Mouse (Mus musculus): Measurements from ENCODE around the gene Mitf. TPM values are rescaled to one million over a fixed set of nuclear protein-coding genes. Genes with fewer than 3 reads are reported as not detected.

Mitf gene
- total RNA-seq (2021): 10 to 100 TPM; 12.8 to 14.6 TPM
- long read RNA-seq, experiment 1: 0 reads
- long read RNA-seq, experiment 2, partial matches to known transcripts: 0 of 2 reads
- long read RNA-seq, experiment 2, other reads (novel, unspliced or antisense): 1 of 2 reads

DNA sequence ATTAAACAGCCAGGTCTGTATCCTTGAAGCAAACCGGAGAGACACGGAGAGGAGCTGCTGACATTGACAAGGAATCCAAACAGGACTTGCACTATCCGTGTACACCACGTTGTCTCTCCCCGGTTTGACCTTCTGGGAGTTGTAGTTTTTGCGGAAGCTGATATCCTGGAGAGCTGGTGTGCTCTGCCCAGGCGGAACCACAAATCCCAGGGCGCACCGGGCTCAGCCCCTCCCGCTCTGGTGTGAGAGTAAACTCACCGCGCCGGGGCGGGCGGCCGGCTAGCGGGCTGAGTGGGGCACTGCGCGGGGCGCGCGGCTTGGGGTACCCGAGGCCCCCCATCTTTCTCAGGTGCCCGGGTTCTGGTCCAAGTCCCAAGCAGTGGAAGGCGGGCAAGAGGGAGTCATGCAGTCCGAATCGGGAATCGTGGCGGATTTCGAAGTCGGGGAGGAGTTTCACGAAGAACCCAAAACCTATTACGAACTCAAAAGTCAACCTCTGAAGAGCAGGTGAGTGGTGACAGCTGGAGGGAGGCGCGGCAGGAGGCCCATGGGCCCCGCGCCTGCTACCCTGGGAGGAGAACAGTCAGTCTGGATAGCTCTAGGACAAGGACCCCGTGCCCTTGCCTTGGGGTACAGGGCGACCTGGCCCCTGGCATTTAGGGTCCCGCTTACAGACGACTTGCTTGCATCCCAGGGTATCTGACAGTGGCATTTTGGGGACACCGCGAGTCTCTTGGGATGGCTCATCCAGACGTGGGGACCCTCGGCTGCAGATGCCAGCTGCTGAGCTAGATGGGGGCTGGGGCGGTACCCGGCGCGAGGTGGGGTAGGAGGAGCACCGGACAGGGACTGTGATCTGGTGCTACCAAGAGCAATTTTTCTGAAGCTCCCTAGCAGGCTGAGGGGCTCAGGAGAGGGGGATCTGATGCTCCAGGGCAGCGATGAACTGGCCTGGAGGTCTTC, at the start of gene Mitf:
Mitf (plus strand) TSS at position 272 of the 963 bp plus-strand sequence.
- intact Hi-C loops (cut with DNase I): no loop called here
- peak; percentile 86 to 90 for DNase-seq

DNA sequence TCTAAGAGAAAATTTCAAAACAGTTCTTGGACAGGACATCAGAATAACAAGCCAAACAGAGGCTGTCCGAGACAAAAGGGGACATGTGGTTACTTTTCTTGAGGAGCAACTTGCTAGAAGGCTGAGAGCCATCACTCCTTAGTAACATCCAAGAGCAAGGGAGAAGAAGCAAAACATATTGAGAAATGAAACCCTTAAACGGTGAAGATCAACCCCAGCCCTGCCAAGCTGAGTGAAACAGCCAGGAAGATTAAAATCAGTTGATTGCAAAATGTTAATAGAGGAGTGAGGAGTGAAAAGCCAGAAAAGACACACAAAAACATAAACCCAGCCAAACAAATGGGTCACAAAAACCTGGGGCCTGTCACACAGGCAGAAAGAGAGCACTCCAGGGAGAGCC, 49.5 kb upstream of the Mitf start:
- intact Hi-C loops (cut with DNase I): no loop called here

DNA sequence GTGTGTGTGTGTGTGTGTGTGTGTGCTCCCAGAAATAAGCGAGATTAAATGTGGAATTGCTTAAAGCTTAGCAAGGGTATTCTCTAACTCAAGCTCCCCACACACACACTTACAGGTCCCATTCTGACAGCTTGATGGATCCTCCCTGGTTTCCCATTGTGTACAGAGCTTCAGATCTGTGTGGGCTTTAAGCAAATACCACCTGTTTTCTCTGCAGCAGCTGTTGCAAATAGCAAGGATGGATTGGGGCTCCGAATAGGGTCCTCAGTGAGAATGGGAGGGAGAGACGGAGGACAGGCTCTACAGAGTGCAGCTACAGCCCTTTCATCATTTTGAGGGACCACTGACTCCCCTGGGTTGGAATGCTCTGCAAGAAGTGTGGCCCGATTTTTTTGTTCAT, 48.0 kb upstream of the Mitf start:
- intact Hi-C loops (cut with DNase I): no loop called here

More for the DNA sequence above, 49.5 kb upstream of the Mitf start:
- peak in 1 of 2 experiments; percentile 37 for DNase-seq

DNA sequence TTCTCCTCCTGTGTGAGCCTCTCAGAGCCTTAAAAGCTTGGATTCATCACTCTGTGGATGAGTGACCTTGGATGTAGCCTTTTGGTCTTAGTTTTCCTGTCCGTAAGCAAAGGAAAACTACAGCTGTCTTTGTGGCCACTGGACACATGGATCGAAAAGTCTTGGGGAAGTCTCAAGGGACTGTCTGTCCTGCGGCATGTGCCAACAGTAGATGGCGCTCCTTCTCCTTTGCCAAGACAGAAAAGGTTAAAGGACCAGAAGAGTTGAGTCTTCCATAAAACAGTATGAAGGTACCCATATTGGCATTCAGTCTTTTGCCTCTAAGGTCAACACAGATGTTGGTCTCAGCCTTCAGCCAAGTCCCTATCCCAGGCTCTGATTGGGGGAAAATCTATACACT, 47.6 kb upstream of the Mitf start:
- DNase-seq: peak; percentile 15
- intact Hi-C loops (cut with DNase I): no loop called here

More for the DNA sequence above, 48.0 kb upstream of the Mitf start:
- no peak for DNase-seq

DNA sequence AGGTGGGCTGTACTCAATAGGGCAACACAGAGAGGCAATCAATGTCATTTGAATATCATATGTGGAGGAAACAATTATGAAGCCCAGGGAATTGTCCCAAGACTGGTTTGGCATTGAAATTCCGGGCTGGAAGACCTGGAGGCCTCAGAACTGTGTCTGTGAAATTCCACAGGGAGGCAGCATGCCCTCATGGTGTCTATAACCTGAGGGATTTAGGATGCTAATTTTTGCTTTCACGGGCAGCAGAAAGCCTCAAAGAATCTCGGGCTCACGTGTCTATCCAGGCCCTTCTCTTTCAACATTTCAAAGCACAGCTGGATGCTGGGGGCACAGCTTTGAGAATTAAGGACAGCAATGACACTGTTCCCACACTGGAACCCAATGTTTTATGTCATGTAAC, 45.5 kb upstream of the Mitf start:
- DNase-seq: no peak
- intact Hi-C loops (cut with DNase I): loop anchor here (2.0 kb wide), 1 partner anchor 241 kb away; no protein-coding TSS in a partner anchor

DNA sequence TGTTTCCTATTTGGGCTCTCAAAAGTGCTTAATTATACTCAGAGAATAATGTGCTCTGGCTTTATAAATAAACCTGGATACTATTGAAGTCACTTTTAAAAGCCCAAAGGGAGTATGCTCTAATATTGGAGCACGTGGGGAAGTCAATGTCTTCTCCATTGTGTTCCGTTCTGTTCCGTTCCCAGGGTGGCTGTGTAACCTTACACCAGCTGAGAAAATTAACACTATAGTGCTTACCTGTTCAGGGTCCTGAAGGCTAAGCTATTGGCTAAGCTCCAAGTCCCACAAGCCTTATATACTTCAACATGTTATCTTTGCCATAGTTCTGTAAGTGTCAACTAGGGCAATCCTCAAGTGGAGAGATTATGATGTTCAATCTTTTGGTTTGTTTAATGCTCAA, 42.9 kb upstream of the Mitf start:
- intact Hi-C loops (cut with DNase I): no loop called here
- no peak for DNase-seq

DNA sequence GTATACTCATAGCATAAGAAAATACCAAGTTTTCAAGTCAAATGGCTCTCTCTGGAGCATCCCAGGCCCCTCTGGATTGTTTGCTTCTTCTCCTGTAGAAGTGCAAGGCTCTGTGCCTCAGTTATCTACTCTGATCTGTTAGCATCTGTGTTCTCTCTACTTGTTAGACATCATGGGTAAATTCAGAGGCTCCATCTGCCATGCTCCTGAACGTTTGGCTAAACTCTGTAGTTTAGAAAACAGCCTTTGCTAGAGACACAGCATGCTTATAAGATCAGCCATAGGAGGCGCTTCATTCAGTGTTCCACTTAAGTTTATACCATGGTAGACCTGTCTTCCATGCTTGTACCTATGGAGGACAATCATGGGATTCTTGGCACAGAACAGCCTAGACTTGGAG, 39.0 kb upstream of the Mitf start:
- intact Hi-C loops (cut with DNase I): no loop called here
- DNase-seq: no peak

DNA sequence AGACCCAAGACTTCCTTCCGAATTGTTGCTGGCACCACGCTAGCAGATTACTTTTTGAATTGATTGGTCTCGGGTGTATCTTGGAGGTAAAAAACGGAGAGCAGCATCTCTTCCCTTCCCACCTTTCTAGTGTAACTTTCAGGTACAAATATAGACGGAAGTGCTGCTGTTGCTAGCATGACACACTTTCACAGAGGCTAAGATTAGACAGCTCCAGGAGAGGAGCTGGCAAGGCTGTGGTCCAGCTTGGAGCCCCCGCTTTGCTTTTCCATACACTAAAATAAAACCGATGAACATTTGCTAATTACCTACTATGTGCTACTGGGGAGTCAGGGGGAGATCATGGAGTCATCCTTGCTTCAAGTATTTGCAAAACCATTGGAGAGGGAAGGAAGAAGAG, 37.3 kb upstream of the Mitf start:
- no peak for DNase-seq
- intact Hi-C loops (cut with DNase I): no loop called here

DNA sequence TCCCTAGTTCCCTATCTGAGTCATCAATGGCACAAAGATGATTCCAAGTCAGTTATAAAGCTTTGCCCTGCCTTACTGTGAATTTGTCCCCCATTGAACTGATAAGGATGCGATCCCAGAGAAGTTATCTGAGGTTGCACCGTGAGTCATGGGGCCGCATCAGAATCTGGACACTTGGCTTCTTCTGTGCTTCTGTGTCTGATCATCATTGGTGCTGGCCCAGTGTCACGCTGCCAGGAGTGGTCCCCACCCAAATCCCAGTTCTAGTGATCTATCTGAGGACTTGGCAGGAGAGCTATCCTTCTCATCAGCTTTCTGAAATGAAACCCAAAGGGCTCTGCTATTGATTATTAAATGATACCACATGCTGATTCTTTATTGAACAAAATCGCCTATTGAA, 25.5 kb upstream of the Mitf start:
- intact Hi-C loops (cut with DNase I): no loop called here
- peak; percentile 28 to 41 for DNase-seq

DNA sequence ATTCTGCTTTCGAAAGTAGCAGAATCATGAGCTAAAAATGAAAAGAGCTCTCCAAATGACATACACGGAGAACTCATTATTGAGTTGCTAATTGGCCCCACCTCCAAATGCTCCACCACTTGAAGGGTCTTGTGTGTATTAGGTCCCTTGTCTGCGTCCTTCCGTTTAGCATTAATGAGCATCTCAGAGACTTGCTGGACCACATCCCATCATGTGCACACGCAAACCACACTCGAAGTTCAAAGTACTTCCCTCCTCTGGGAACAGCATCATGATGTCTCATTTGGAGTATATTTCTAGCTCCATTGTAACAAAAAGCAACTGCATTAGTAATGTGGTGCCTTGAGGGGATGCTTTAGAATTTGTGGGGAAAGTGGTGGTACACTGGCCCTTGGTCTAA, 24.6 kb upstream of the Mitf start:
- DNase-seq: no peak
- intact Hi-C loops (cut with DNase I): no loop called here

DNA sequence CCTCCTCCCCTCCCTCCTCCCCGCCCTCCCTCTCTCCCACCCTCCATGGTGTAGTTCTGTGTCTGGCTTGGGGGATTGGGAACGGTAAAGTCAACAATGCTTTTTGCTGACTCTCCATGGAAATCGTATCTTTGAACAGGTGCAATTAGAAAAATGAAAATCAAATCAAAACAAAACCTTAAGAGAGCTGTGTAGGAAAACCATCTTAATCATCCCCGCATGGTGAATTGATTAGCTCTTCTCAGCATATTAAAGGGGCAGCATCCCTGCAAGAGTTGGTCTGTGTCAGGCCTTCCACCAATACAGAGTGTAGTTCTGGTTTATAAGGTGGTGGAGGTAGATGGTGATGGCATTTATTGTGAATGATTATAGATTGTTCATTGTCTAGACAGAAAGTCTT, 20.0 kb upstream of the Mitf start:
- DNase-seq: no peak
- intact Hi-C loops (cut with DNase I): no loop called here

DNA sequence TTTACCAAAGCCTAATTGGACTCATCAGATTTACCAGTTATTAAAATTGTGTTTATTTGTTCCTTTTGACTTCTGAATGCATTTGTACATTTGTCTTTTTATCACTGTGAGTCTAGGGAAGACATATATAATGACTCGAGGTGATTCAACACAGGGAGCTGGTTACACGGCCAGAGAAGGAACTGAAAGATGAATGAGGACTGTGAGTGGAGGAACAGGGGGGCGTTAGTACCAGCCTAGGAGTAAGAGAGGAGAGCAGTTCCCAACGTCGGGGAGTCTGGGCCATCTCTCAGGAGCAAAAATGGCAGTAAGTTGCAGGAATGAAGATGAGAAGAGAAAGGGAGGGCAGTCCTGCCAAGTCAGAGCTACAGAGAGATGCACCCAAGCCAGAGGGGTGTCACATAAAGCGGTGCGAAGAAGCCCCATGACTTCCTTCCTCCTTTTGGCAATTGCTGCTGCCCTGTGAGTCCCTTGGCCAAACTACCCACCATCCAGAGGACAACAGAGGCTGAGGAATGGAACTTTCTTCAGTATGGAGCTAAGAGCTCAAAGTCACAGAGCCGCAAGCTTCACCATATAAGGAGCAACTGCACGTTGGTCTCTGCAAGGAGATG, 18.4 kb upstream of the Mitf start:
- DNase-seq: no peak
- intact Hi-C loops (cut with DNase I): no loop called here

DNA sequence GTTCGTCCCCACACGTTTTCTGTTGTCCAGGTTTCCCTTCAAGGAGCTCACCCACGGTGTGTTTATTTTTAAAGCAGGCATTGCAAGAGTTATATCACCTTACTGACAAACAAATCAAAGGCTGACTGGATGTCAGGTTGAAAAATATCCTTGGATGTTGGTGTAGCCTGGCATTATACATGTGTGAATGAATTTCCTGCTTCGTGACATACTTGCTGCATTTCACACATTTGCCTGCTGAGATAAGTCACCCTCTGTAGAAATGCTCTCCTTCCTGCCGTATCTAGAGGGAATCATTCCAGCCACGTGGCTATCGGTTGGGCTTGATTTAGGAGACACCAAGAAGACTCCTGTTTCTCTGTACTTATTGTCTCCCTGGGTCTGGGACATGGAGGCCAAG, 17.2 kb upstream of the Mitf start:
- intact Hi-C loops (cut with DNase I): no loop called here
- no peak for DNase-seq

DNA sequence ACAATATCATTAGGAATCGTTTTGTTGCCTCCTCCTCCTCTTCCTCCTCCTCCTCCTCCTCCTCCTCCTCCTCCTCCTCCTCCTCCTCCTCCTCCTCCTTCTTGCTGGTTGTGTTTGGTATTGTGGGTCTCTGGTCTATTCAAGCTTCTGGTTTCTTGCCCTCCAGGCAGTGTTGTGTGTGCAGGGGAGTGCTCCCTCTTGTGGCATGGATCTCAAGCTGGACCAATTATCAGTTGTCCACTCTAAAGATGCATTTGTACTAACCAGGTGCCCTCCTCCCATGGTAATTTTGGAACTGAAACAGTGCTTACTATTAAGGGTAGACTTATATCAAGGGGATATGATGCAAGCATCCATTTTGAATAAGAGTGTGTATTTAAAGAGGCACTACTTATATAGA, 14.7 kb upstream of the Mitf start:
- intact Hi-C loops (cut with DNase I): no loop called here
- DNase-seq: no peak

DNA sequence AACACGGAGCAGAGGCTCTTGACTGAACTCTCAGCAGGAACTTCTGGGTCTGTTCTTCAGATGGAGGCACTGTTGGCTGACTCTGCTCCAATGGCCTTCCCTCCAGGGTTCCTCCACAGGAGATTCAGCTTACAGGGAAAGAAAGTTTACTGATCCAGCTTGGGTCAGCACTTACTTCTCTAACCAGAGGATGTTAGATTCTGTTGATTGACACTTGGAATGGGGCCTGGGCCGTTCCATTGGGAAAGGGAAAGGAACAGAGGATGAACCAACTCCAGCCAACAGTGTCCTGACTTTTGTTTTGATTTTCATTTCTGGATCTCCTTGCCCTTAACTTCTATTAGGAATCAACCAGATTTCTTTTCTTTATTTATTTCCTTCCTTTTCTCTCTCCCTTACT, 11.7 kb upstream of the Mitf start:
- intact Hi-C loops (cut with DNase I): no loop called here
- DNase-seq: peak in 1 of 2 experiments; percentile 17

DNA sequence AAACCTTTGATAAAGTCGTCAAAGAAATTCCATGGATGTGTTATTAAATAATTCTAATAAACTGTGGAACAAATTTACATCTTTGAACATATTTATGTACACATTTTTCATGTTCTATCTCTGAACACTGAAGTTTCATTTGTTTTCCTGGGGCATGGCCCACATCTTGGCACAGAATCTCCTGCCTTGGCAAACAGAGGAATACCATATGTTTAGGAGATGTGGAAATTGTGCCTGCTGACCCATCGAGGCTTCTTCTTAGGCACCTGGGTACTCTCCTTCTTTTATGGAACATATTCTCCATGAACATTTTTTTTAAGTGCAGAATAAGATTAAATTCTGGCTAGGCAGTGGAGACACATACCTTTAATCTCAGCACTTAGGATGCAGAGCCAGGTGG, 6.2 kb upstream of the Mitf start:
- no peak for DNase-seq
- intact Hi-C loops (cut with DNase I): no loop called here

DNA sequence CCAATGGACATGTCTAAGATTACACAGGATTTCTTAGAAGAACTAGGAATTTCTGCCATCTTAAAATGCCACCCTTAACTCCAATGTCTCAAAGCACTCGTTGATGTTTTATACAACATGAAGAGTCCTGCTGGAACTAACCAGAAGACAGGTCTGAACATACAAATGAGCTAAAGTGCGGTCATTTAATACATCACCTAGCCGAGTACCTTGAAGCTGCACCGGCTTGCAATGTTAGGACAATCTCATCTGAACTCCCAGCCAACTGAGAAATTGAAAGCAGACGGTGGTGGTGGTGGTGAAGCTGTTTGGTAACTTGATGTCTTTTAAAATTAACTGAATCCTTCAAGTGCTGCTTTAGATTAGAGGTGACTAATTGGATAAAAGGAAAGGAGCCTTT, 801 bp upstream of the Mitf start:
- intact Hi-C loops (cut with DNase I): no loop called here
- DNase-seq: no peak

DNA sequence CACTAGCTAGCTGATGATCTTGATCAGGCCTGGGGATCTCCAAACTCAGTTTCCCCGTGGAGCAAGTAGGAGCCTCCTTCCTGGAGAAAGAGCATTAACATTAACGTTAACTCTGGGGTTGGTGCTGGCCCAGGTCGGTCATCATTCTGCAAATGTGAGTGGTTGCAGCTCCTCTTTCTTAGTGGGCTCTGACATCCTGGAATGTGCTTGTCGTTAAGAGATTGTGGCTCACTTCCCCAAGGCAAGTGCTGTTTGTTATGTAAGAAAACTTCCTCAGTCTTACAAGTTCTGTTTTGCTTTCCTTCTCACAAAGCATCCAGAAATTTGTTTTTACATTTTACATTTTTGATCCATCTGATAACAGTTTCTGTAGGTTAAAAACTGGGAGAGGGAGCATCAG, 7.3 kb downstream of the Mitf start:
- intact Hi-C loops (cut with DNase I): no loop called here
- DNase-seq: no peak

DNA sequence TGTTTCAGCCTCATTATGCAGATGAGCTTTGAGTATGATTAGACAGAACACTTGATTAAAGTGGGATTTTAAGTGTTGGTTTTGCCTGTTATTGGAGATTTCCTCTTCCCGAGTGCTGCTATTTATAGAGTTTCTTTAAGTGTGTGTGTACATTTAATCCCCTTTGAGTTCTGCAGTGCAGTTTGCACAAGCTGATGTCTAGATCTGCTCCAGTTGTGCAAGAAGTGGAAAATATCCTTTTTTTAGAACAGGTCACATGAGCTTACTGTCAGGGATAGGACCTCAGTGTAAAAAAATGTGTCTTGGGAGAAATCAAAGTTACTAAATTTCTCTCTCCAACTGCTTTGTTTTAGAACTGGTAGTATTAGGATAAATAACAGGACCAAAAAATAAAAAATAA, 8.9 kb downstream of the Mitf start:
- no peak for DNase-seq
- intact Hi-C loops (cut with DNase I): no loop called here

DNA sequence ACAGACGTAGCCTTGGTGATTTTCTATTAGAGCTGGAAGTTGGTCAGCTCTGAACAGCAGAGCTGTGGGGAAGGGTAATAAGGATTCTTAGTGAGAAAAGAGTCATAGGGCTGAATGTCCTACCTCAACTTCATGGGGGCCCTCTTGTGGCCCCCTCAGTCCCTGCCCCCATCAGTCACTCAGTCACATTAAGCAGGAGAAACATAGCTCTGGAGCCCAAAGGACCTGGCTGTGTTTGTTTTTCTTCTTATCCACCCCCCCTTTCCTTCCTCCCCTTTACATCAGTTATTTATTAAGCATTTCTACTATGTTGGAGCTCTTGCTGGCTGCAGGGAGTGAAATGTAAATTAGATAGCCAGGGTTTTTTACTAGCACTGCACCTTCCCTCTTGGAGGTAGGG, 10.0 kb downstream of the Mitf start:
- DNase-seq: no peak
- intact Hi-C loops (cut with DNase I): no loop called here

DNA sequence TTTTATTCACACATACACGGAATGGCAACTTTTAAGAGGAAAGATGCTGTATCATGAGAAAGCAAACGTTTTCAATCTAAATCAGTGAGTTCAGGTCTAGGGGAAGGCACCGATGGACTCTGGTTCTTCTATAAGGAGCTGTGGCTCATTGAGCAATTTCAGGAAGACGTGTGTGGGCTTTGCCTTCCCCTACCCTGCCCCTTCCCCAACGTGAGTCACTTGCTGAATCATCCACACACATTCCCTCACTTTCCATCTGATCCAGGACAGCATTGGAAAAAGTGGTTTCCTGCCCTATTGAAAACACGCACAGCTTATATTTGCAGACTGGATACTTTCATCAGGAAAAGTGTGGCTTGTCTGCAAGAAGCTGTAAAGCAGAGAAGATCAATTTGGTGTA, 11.3 kb downstream of the Mitf start:
- intact Hi-C loops (cut with DNase I): no loop called here
- no peak for DNase-seq

DNA sequence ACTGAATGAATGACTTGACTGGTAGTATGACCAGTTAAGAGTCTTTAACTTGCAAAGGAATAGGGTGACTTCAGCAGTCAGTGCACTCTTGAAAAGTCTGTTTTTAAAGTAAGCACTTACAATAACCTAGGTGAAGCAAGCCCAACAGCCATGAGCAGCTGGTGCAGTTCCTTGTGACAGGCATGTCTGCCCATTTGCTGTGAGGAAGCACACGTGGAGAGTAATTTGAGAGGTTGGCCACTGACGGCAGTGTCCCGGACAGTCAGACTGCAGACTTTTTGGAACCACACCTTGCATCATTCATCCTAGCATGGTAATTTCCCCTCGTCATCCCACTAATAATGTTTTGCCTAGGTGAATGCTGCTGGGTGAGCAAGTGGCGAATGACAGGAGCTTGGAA, 12.1 kb downstream of the Mitf start:
- intact Hi-C loops (cut with DNase I): no loop called here
- DNase-seq: no peak
